Mouse (Mus musculus) heart, postnatal 0 days (tissue): ENCODE measurements at regions not wholly inside any gene's neighbourhood (a gene's known extent, or its start where the extent isn't known, plus 50 kb on each side); places are given as distances from the start of the nearest gene placed in this dataset.

Source experiments
- ATAC-seq: fragments of 200-750 bp; cut with Nextera tagmentation; 2 replicates; pipeline ENCODE4 v1.8.0; 2017; ENCODE audit warnings: low read depth, moderate number of reproducible peaks, moderate library complexity; ENCODE audit not compliant: insufficient read depth
- DNase-seq: peaks from one replicate; pipeline ENCODE4 v3.0.0-alpha.2; 2016; ENCODE audit warnings: low spot score
- H3K27ac ChIP-seq: fragments of 300-500 bp; sonication (generic); 2 replicates; pipeline ENCODE4 v1.5.1; 2014; ENCODE audit warnings: low read depth, mild to moderate bottlenecking
- H3K27me3 ChIP-seq: fragments of 300-500 bp; sonication (generic); 2 replicates; pipeline ENCODE4 v1.6.1; 2014; ENCODE audit warnings: low read length, mixed read lengths; ENCODE audit not compliant: control insufficient read depth, insufficient read depth
- H3K36me3 ChIP-seq: fragments of 300-500 bp; sonication (generic); replicated peaks from 2 replicates; pipeline ENCODE4 v1.6.1; 2014; ENCODE audit warnings: low read length, mixed read lengths; ENCODE audit not compliant: control insufficient read depth, insufficient read depth
- H3K4me1 ChIP-seq: fragments of 300-500 bp; sonication (generic); 2 replicates; pipeline ENCODE4 v1.6.1; 2014; ENCODE audit warnings: antibody characterized with exemption; ENCODE audit not compliant: control insufficient read depth, insufficient read depth
- H3K4me2 ChIP-seq: fragments of 300-500 bp; sonication (generic); 2 replicates; pipeline ENCODE4 v1.6.1; 2014; ENCODE audit warnings: low read depth, mild to moderate bottlenecking, low read length, moderate library complexity
- H3K4me3 ChIP-seq: fragments of 300-500 bp; sonication (generic); 2 replicates; pipeline ENCODE4 v1.5.1; 2014; ENCODE audit warnings: low read depth, low read length
- H3K9ac ChIP-seq: fragments of 300-500 bp; sonication (generic); replicated peaks from 2 replicates; pipeline ENCODE4 v1.6.1; 2014; ENCODE audit warnings: low read depth, low read length, mixed read lengths
- H3K9me3 ChIP-seq: fragments of 300-500 bp; sonication (generic); replicated peaks from 2 replicates; pipeline ENCODE4 v1.6.1; 2016; ENCODE audit warnings: low read length; ENCODE audit not compliant: control insufficient read depth
- CTCF ChIP-seq: IDR thresholded peaks from 2 replicates; pipeline ENCODE4 v1.5.1; 2016; ENCODE audit warnings: antibody characterized with exemption, control low read depth, low read depth
- EP300 ChIP-seq: IDR thresholded peaks from 2 replicates; pipeline ENCODE4 v1.6.1; 2016; ENCODE audit warnings: antibody characterized with exemption, low read depth
- WGBS: fragments of 180-500 bp; shearing (Covaris S2); extraction: QIAGEN DNeasy Blood & Tissue Kit; methylation state at CpG from one replicate; pipeline ENCODE4 v1.1.7; 2014; 5-methylcytosine and 5-hydroxymethylcytosine counted together

GRCm38 (mm10) chr5:91271416-91271815 lies 131.4 kb downstream of the Btc start:
- H3K9ac ChIP-seq, result no peak overlapping the region
- H3K27ac ChIP-seq, result no peak overlapping the region
- no peak overlapping the region for H3K4me2 ChIP-seq
- no peak overlapping the region for H3K4me3 ChIP-seq
- ATAC-seq (no peak), DNase-seq (no peak)
- TF ChIP-seq CTCF (no peak), EP300 (no peak)
- no peaks in the 10 kb centered on the region for H3K9me3 ChIP-seq
- H3K27me3 ChIP-seq, result no peaks in the 10 kb centered on the region
- no peaks in the 10 kb centered on the region for H3K4me1 ChIP-seq
- H3K36me3 ChIP-seq, result no peaks in the 10 kb centered on the region

GRCm38 (mm10) chr5:91274411-91274810 lies 128.4 kb downstream of the Btc start:
- no peak for DNase-seq
- no peak for TF ChIP-seq EP300
- no peak for TF ChIP-seq CTCF

GRCm38 (mm10) chr5:91278466-91278865 lies 124.3 kb downstream of the Btc start:
- DNase-seq (no peak), ATAC-seq (no peak)
- H3K36me3 ChIP-seq, result no peaks in the 10 kb centered on the region
- no peak overlapping the region for H3K9ac ChIP-seq
- TF ChIP-seq CTCF (no peak), EP300 (no peak)
- no peak overlapping the region for H3K4me3 ChIP-seq
- H3K9me3 ChIP-seq, result no peaks in the 10 kb centered on the region
- no peak overlapping the region for H3K4me2 ChIP-seq
- no peak overlapping the region for H3K27ac ChIP-seq
- WGBS, result 65% methylated on average over 3 of the region's 3 CpGs
- no peaks in the 10 kb centered on the region for H3K4me1 ChIP-seq
- H3K27me3 ChIP-seq, result no peaks in the 10 kb centered on the region

More at GRCm38 (mm10) chr5:91274411-91274810, 128.4 kb downstream of the Btc start:
- Histone ChIP-seq H3K4me1 (no peaks in the 10 kb centered on the region), H3K4me3 (no peak overlapping the region), H3K4me2 (no peak overlapping the region), H3K27ac (no peak overlapping the region), H3K9me3 (no peaks in the 10 kb centered on the region), H3K36me3 (no peaks in the 10 kb centered on the region), H3K27me3 (no peaks in the 10 kb centered on the region), H3K9ac (no peak overlapping the region)
- 90% methylated on average over 3 of the region's 3 CpGs for WGBS
- no peak for ATAC-seq

- no peak overlapping the region for H3K4me2 ChIP-seq
- no peaks in the 10 kb centered on the region for H3K9me3 ChIP-seq
- no peak overlapping the region for H3K9ac ChIP-seq
- DNase-seq (no peak), ATAC-seq (no peak)
- no peaks in the 10 kb centered on the region for H3K36me3 ChIP-seq
- H3K4me1 ChIP-seq, result no peaks in the 10 kb centered on the region
- TF ChIP-seq CTCF (no peak), EP300 (no peak)
- H3K27ac ChIP-seq, result no peak overlapping the region
- 21% methylated on average over 2 of the region's 2 CpGs for WGBS
- no peaks in the 10 kb centered on the region for H3K27me3 ChIP-seq
- H3K4me3 ChIP-seq, result no peak overlapping the region
These were observed 123.3 kb downstream of the Btc start for GRCm38 (mm10) chr5:91279464-91279863.

GRCm38 (mm10) chr5:91282969-91283368 lies 119.8 kb downstream of the Btc start:
- Histone ChIP-seq H3K27me3 (no peaks in the 10 kb centered on the region), H3K27ac (no peak overlapping the region), H3K36me3 (no peaks in the 10 kb centered on the region), H3K9me3 (no peaks in the 10 kb centered on the region), H3K4me1 (no peaks in the 10 kb centered on the region), H3K4me2 (no peak overlapping the region), H3K4me3 (no peak overlapping the region), H3K9ac (no peak overlapping the region)
- 64% methylated on average over 7 of the region's 7 CpGs for WGBS
- TF ChIP-seq CTCF, result no peak
- no peak for TF ChIP-seq EP300
- DNase-seq (no peak), ATAC-seq (no peak)

GRCm38 (mm10) chr5:91293073-91293472 lies 109.7 kb downstream of the Btc start:
- 64% methylated on average over 4 of the region's 4 CpGs for whole genome bisulfite sequencing
- TF ChIP-seq EP300 (no peak), CTCF (no peak)
- ATAC-seq, result no peak

More at GRCm38 (mm10) chr5:91293073-91293472, 109.7 kb downstream of the Btc start:
- Histone ChIP-seq H3K27me3 (no peaks in the 10 kb centered on the region), H3K4me1 (no peaks in the 10 kb centered on the region), H3K36me3 (no peaks in the 10 kb centered on the region), H3K27ac (no peak overlapping the region), H3K9me3 (no peaks in the 10 kb centered on the region), H3K4me2 (no peak overlapping the region), H3K9ac (no peak overlapping the region), H3K4me3 (no peak overlapping the region)
- DNase-seq, result no peak
